Mouse (Mus musculus) embryonic fibroblast, embryonic 13.5 days (primary cell): ENCODE results near the gene Gm14406.
"Not testable (repeated sequence)": the region's sequence is repeated elsewhere in the genome, so short reads cannot be mapped to it uniquely, and the experiment has no call there.

Experiments
- CTCF ChIP-seq: IDR thresholded peaks from 2 replicates; pipeline ENCODE4 v1.5.1; 2011; ENCODE audit warnings: mild to moderate bottlenecking, control low read depth, low read length, moderate library complexity, borderline replicate concordance; ENCODE audit not compliant: insufficient read depth
- POLR2A ChIP-seq: IDR thresholded peaks from 2 replicates; pipeline ENCODE4 v1.6.1; 2011; ENCODE audit warnings: low read depth, mild to moderate bottlenecking, control low read depth, low read length, moderate library complexity

DNA sequence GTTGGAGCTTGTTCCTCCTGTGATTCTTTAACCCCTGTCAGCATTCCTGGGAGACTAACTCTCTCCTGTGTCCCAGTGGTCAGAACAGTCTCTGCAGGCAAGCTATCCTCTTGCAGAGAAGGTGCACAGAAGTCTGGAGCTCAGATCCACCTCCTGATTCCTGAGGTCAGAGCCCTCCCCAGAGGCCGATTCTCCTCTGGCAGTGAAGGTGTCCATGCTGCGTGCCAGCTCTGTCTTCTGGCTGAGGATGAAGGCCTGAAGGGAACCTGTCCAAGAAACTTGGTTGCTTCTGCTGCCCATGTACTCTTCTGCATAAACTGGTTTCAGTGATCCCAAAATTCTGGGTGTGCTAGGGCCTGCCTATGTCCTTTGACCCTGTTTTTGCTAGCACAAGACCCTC, 40.9 kb downstream of the Gm14406 start:
- TF ChIP-seq CTCF, POLR2A: not testable (repeated sequence)
